Mouse (Mus musculus): Measurements from ENCODE around the gene Tmem18.
A peak's percentile ranks its signal among the peaks of the same experiment; 100 is the strongest.

The Tmem18 gene

DNA sequence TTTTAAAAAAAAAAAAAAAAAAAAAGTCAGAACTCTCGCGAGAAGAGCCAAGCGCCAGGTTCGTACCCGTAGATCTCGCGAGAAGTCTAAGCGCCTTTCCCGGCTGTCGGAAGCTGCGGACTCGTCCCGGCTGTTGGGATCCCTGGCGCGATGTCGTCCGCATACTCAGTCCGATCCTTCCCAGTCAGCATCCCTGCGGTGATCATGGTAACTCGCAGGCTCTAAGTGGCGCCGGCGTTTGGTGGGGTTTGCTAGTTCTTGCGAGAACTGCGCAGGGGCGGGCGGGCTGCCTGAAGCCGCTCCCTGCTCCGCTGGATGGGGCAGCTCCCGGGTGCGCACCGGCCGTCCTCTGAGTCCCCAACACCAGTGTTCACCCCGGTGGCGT, at the start of gene Tmem18:
Gene Tmem18, plus strand, starts transcription at position 71 of the 385 bp plus-strand sequence.
- DNase-seq, result peak; percentile 79

DNA sequence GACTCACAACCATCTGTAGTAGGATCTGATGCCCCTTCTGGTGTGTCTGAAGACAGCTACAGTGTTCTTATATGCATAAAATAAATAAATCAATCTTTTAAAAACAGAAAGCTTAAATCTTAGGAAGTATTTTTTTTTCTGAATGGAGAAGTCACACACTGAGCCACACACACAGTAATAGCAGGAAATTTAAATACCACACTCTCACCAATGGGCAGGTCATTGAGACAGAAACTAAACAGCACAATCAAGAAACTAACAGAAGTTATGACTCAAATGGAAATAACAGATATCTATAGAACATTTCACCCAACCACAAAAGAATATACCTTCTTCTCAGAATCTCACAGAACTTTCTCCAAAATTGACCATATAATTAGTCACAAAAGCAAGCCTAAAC, 26.9 kb upstream of the Tmem18 start:
- DNase-seq, result no peak

DNA sequence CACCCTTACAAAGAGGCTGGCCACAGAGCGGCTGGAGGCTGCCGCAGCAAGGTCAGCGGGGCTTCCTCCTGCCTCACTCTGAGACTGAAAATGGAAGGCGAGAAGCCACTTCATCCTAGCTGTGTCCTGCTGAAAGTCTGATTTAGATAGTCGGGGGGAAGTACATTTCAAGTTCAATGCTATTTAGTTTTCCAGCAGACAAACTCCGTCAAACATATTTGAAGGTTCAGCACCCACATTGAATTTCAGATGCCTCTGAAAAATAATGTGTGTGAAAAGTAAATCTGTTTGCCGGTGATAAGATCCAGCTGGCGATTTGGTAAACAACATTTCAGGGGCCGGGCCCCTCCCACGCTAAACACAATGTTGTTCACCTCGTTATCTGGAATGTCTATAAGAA, 22.8 kb upstream of the Tmem18 start:
- no peak for DNase-seq

DNA sequence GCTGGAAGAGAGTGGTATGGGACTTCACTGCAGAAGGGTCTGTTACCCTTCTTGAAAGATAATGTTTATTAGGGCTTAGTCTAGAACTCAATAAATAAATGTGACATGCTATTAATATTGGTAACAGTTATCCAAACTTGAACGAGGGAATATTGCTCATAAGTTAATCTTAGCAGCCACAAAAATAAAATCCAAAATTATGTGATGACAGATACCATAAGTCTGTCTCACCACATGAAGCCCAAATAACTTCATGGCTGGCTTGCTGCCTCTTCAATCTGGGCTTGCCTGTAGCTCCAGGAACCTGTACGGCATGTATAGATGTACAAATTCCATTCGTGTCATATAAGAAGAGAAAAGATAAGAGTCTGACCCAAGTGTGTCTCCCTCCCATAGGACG, 12.2 kb upstream of the Tmem18 start:
- no peak for DNase-seq

DNA sequence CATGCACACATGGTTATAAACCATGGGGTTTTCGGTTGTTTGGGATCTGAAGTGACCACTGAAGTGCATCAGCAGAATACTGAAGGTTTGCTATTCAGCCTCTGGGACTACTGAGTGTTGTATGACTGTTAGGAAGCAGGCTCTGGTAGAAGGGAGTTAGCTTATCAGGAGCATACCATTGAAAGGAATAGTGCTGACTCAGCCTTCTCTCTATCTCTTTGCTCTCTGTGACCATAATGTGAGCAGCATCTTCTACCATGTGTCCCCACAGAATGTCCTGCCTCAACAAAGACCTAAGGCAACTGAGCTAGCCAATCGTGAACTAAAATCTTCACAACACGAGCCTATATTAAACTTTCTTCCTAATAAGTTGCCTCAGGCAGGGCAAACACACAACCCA, 8.3 kb upstream of the Tmem18 start:
- DNase-seq, result no peak

DNA sequence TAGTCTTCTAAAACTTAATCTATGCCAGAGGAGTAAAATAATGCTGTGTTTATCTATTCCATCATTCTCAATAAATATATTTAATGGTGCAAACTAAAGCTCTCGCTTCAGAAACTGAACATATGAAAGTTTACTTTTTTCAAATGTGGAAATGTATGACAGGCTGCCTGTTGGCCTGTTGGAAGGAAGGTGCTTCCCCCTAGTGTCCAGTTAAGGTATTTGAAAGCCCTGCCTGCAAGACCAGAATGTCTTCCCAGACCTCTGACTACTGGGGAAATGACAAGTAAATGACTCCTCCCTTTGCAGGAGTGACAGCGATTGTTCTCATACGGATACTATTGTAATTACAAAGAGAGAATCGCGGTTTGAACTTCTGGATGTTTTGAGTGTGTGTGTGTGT, 6.2 kb upstream of the Tmem18 start:
- peak; percentile 62 for DNase-seq

DNA sequence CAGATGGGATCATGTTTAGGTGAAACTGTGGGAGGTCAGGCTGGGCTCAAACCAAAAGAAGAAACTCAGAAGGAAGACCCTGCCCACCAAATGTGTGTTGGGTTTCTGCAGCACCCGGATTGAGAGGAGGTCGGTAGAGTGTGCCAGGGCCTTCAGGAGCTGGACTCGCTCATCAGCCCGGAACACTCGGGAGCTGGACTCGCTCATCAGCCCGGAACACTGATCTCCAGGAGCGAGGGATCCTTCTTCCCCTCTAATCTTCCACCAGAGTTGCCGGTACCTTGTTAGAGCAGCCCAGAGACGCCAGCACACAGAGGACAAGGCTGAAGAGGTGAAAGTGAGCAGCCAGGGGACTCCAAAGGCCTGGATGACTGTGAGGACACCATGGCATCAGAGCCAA, 2.9 kb upstream of the Tmem18 start:
- no peak for DNase-seq

DNA sequence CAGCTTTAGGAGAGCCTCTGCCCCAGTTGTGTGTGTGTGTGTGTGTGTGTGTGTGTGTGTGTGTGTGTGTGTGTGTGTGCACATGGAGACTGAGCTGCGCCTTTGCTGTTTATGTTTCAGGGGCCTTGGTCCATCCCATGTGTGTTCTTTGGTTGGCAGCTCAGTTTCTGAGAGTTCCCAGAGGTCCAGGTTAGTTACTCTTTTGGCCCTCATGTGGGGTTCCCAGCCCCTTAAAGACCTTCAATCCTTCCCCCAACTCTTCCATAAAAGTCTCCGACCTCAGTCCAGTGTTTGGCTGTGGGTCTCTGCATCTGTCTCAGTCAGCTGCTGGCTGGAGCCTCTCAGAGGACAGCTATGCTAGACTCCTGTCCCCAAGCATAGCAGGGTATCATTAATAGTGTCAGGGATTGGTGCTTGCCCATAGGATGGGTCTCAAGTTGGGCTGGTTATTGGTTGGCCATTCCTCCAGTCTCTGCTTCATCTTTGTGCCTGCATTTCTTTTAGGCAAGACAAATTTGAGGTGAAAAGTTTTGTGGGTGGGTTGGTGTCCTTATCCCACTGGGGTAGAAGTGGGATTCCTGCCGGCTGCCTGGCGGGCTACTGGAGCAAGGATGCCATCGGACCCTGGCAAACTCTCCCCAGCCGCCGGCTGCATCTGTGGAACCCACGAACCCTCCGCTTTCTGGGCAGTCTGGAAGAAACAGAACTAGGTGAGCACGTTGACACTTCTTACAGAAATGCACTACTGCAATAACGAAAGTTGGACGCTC, 455 bp upstream of the Tmem18 start:
- no peak for DNase-seq

DNA sequence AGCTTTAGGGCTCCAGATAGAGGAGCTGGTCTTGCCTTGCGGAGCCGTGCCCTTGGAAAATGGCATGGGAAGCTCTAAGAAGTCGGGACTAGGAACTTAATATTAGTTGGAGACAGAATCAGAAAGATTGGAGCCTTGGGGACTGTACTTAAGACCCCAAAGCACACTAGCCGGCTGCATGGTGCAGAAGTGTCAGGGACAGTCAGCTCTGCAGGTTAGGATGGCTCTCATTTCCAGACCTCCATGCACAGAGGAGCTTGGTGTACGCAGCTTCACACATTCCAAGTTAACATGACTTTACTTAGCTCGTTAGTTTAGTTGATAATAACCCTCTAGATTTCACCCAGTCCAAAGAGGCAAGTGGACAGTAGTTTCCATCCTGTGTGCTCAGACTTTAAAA, 637 bp downstream of the Tmem18 start:
- no peak for DNase-seq

DNA sequence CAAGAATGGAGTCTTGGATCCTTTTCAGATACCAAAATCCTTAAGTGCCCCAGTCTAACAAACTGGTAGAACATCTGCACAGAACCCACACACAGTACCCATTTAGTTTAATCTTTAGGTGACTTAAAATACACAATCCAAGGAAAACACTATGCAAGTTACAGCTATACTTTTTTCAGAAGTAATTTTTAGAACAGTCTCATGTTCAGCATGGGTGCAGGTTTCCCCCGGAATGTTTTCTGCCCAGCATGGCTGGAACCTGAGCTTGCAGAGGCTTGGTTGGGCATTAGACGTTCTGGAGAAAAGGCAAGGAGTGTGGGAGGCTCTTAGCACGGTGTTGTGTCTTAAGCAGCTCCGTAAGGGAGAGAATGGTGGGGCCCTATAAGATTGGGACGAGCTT, 7.6 kb downstream of the Tmem18 start:
- DNase-seq, result no peak

DNA sequence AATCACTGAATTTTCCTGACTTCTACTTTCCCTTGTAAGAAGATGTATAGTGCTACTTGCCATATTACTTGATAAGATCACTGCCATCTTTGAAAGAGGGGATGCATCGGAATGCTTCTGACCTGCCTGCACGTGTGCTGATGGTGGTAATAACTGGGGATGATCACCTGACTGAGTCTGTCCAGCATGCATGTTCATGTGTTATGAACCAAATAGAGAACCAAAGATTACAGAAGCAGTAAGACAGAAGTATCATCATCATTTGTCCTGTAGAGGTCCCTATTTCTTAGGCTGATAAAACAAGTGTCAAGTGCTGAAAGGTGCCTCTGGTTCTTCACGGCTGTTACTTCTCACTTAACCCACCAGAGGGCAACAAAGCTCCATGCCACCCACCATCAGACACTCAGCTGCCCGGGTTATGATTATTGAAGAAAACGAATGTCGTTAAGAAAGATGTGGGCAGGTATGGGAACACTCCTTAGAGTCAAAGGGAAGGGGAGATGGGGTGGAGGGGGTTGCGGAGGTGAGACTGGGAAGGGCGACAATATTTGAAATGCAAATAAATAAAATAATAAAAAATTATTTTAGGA, 12.7 kb downstream of the Tmem18 start:
- peak; percentile 48 for DNase-seq

DNA sequence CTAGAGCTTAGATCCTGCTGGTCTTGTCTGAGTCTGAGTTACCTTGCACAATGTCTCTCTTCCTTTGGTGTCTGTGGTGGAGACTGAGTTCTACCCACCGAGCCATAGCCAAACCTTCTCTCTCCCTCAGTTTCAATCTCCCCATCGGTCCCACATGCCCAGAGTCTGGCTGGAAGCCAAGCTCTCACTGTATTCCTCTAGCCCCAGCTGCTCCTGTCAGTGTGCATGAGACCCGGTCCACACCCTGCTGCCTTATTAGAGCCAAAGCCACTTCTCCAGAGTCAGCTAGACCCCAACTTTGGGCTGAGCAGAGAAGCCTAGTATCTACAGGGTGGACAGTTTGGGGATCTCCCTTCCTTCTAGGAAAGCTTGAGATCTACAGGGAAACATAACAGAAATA, 14.7 kb downstream of the Tmem18 start:
- no peak for DNase-seq

DNA sequence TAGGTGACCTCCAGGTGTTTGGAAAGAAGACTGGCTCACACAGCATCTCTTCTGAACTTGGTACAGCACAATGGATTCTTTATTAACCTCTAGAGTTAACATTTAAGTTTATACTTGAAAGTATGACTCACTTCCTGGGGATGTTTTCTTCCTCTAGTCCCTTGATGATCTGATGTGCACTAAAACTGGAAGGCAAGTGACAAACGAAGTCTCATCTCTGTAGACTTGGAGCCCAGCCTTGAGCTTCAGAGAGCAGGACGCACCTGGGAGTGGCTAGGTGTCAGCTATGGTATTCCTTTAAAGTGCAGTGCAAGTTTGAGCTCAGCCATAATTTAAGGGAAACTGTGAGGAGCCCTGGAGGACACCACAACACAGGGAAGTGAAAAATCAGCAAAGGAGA, 15.2 kb downstream of the Tmem18 start:
- DNase-seq, result no peak

DNA sequence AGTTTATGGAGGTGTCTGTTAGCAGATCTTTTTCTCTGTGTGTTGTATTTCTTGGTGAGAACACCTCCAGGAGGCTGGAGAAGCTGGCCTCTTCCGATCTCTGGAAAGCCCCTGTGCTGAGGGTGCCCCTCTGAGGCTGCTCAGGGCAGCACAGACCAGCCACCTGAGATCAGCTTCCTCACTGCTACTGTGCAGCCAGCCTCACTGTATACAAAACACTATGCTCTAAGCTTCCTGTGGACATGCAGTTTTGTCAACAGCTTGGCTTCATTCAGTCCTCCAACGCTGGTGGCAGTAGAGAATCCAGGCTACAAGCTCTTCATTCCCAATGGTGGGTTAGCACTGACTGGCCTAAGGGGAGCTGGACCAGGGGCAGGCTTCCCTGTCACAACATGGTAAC, 15.8 kb downstream of the Tmem18 start:
- DNase-seq, result no peak

DNA sequence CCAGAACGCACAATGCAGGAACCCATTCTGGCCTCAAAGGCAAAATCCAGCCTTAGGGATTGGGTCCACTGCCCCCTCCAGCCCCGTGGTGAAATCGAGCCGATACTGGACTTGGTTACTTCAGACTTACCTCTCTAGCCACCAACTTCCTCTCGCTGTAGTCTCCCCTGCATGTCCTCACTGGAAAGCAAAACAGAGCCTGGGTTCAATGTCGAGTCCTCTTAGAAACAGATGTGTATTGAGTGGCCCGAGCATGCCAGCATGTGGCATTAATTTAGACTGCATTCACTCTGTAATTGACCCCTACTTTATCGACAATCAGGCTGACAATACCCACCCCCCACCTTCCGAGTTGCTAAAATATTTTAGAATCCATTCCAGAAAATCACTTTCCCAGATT, 19.8 kb downstream of the Tmem18 start:
- DNase-seq, result no peak

DNA sequence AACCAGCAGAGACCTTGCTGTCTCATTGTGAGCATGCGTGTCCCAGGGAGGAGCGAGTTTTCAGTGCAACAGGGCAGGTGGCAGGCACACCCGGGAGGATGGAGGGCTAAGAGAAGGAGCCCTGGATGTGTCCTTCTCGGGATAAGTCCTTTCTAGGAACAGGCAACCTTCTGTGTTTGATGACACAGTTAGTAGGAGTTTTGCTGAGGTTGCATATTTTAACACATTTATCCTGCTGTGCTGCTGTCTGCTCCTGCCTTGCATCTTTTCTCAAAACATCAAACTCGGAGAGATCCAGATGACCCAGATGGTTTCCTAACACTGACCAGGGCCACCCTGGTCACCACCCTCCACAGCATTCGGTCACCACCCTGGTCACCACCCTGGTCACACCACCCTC, 20.6 kb downstream of the Tmem18 start:
- DNase-seq, result no peak

DNA sequence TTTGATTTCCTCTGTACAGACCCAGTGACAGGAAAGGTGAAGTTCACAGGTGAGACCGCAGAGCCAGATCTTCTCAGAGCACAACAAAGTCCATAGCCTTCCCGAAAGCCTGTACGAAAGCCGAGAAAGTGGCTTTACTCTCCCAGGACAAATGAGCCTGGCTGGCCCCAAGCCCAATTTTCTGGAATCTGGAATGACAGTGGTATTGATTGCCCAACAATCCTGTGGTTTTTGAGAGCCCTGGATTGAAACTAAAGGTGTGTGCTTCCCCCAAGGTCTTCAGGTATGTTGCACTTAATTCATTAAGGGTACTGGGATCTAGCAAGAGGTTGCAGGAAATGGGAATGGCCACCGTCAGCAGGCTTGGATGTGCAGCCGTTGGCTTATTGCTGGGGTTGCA, 21.7 kb downstream of the Tmem18 start:
- no peak for DNase-seq

DNA sequence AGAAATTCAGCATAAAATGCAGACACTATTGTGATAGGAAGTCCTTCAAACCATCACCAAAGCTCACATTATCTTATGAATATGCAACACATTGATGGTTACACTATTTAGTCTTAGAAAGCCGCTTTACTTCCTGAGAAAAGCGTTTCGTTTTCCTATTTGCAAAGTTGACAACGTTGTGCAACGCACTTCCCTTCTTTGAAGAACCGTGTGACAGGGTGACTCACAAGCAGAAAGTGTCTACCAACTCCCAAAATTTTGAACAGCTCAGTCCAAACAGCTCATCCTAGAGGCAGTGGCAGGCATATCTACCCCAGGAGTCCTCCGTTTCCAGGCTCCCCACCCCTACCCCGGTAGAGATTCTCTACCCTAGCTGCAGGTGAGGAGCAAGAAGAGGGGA, 22.5 kb downstream of the Tmem18 start:
- DNase-seq, result no peak

DNA sequence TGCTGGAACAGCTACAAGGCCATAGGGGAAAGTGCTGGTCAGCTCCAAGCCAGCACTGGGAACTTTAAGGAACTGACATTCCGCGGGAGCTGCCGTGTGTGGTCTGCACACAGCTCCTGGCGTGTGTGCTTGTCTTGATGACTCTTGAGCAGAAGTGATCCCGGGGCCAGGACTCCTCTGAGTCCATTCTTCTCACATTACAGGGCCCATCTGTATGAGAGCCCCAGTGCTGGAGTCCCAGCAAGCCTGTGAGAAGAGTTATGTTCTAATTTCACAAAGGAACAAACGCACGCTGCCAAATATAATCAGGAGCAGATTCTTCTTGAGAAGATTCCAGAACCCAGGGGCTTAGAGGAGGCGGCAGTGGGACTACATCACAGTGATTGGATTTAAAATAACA, 34.2 kb downstream of the Tmem18 start:
- no peak for DNase-seq

DNA sequence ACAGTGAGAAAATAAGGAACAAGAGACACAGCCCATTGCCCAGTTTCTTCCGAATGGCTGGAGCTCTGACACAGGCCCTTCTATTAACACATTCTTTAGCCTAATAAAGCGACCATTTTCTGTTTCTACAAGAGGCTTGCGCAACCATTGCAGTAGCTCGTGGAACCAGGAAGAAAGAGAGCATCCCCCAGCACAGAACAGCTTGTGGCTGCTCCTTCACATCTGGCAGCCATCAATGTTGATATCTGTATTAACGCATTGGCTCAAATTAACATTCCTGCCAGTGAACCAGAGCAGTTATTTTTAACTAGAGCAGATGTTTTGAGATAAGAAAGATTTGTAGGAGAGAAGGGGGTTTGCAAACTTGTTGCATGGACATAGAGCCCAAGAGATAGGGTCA, 44.2 kb downstream of the Tmem18 start:
- DNase-seq, result no peak

DNA sequence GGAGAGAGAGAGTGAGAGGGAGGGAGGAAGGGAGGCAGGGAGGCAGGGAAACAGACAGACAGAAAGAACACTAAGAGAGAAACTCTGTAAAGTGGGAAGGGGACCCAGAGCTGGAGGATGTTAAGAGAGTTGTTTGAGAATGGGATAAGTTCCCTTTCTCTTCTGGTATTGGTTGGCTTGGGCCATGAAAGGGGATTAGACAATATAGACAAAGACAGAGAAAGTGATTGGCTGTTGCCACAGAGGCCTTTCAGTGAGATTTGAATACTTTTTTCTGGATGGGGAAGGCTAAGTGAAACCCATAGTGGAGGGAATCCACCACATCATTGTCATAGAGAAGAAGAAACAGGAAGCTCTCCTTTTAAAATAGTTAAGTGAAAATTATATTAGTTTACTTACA, 50.3 kb downstream of the Tmem18 start:
- DNase-seq, result no peak
